Mouse (Mus musculus): ENCODE measurements around the gene C3. TPM values are rescaled to one million over a fixed set of nuclear protein-coding genes. Genes with fewer than 3 reads are reported as not detected.

C3 gene
- polyA plus RNA-seq, 1 experiment from 2014 or later: 1.8 TPM

- Histone ChIP-seq H3K27me3 (peaks cover 14% of the 10 kb centered on the region), H3K27ac (no peak overlapping the region), H3K4me2 (no peak overlapping the region), H3K4me3 (no peak overlapping the region), H3K36me3 (no peaks in the 10 kb centered on the region), H3K9ac (no peak overlapping the region), H3K9me3 (replicated peaks) (no peaks in the 10 kb centered on the region), H3K4me1 (replicated peaks) (no peaks in the 10 kb centered on the region)
- WGBS: 28% methylated on average over 11 of the region's 11 CpGs
- no peak for ATAC-seq (replicated peaks; ENCODE audit: insufficient number of reproducible peaks, insufficient read depth, low FRiP score, low read depth)
Observed at GRCm38 (mm10) chr17:57219167-57219883, 8.6 kb downstream of the C3 start.

- H3K27ac ChIP-seq: no peak overlapping the region
- no peak overlapping the region for H3K4me3 ChIP-seq
- no peaks in the 10 kb centered on the region for H3K4me1 ChIP-seq (replicated peaks)
- ATAC-seq (replicated peaks; ENCODE audit: insufficient number of reproducible peaks, insufficient read depth, low FRiP score, low read depth): no peak
- H3K9ac ChIP-seq: no peak overlapping the region
- H3K27me3 ChIP-seq: peaks cover 9% of the 10 kb centered on the region; the same call in 1 of the 2 replicates
- H3K4me2 ChIP-seq: no peak overlapping the region
- no peaks in the 10 kb centered on the region for H3K36me3 ChIP-seq
- 66% methylated on average over 12 of the region's 12 CpGs for WGBS
- no peaks in the 10 kb centered on the region for H3K9me3 ChIP-seq (replicated peaks)
Observed at GRCm38 (mm10) chr17:57218335-57218900, 9.5 kb downstream of the C3 start.

GRCm38 (mm10) chr17:57214676-57215387, 13.1 kb downstream of the C3 start:
- ATAC-seq (replicated peaks; ENCODE audit: insufficient number of reproducible peaks, insufficient read depth, low FRiP score, low read depth): no peak
- Histone ChIP-seq H3K27ac (no peak overlapping the region), H3K36me3 (no peaks in the 10 kb centered on the region), H3K9ac (no peak overlapping the region), H3K27me3 (peaks cover 9% of the 10 kb centered on the region; the same call in 1 of the 2 replicates), H3K4me1 (replicated peaks) (no peaks in the 10 kb centered on the region), H3K4me3 (no peak overlapping the region), H3K4me2 (no peak overlapping the region), H3K9me3 (replicated peaks) (no peaks in the 10 kb centered on the region)
- 40% methylated on average over 13 of the region's 13 CpGs for WGBS

GRCm38 (mm10) chr17:57211501-57211900, 16.4 kb downstream of the C3 start:
- Histone ChIP-seq H3K4me3 (no peak overlapping the region), H3K4me1 (replicated peaks) (no peaks in the 10 kb centered on the region), H3K27me3 (peaks cover 6% of the 10 kb centered on the region; the same call in 1 of the 2 replicates), H3K27ac (no peak overlapping the region), H3K9me3 (replicated peaks) (no peaks in the 10 kb centered on the region), H3K36me3 (no peaks in the 10 kb centered on the region), H3K9ac (no peak overlapping the region), H3K4me2 (no peak overlapping the region)
- ATAC-seq (replicated peaks; ENCODE audit: insufficient number of reproducible peaks, insufficient read depth, low FRiP score, low read depth): no peak
- 55% methylated on average over 9 of the region's 9 CpGs for WGBS

- Histone ChIP-seq H3K4me2 (no peak overlapping the region), H3K27me3 (0 out of 2 replicates have a peak, but pooled peaks cover 2% of the 10 kb centered on the region), H3K27ac (no peak overlapping the region), H3K9me3 (replicated peaks) (no peaks in the 10 kb centered on the region), H3K4me1 (replicated peaks) (no peaks in the 10 kb centered on the region), H3K4me3 (no peak overlapping the region), H3K9ac (no peak overlapping the region), H3K36me3 (no peaks in the 10 kb centered on the region)
- WGBS: 66% methylated on average over 4 of the region's 4 CpGs
- no peak for ATAC-seq (replicated peaks; ENCODE audit: insufficient number of reproducible peaks, insufficient read depth, low FRiP score, low read depth)
Observed at GRCm38 (mm10) chr17:57209330-57209729, 18.6 kb downstream of the C3 start.

- no peaks in the 10 kb centered on the region for H3K36me3 ChIP-seq
- ATAC-seq (replicated peaks; ENCODE audit: insufficient number of reproducible peaks, insufficient read depth, low FRiP score, low read depth): no peak
- no peaks in the 10 kb centered on the region for H3K27me3 ChIP-seq
- H3K27ac ChIP-seq: no peak overlapping the region
- H3K4me1 ChIP-seq (replicated peaks): no peaks in the 10 kb centered on the region
- H3K9me3 ChIP-seq (replicated peaks): no peaks in the 10 kb centered on the region
- WGBS: 58% methylated on average over 3 of the region's 3 CpGs
- H3K4me2 ChIP-seq: no peak overlapping the region
- H3K9ac ChIP-seq: no peak overlapping the region
- H3K4me3 ChIP-seq: no peak overlapping the region
Observed at GRCm38 (mm10) chr17:57207938-57208337, 20.0 kb downstream of the C3 start.

GRCm38 (mm10) chr17:57201841-57202724, 25.9 kb downstream of the C3 start:
- 72% methylated on average over 9 of the region's 10 CpGs for WGBS
- no peaks in the 10 kb centered on the region for H3K9me3 ChIP-seq (replicated peaks)
- no peak for ATAC-seq (replicated peaks; ENCODE audit: insufficient number of reproducible peaks, insufficient read depth, low FRiP score, low read depth)

GRCm38 (mm10) chr17:57198252-57198651, 29.7 kb downstream of the C3 start:
- no peak overlapping the region for H3K4me3 ChIP-seq

More at GRCm38 (mm10) chr17:57201841-57202724, 25.9 kb downstream of the C3 start:
- Histone ChIP-seq H3K36me3 (no peaks in the 10 kb centered on the region), H3K4me2 (no peak overlapping the region), H3K27ac (no peak overlapping the region), H3K4me3 (no peak overlapping the region), H3K27me3 (no peaks in the 10 kb centered on the region), H3K4me1 (replicated peaks) (no peaks in the 10 kb centered on the region), H3K9ac (no peak overlapping the region)

GRCm38 (mm10) chr17:57195326-57196010, 32.5 kb downstream of the C3 start:
- Histone ChIP-seq H3K27me3 (no peaks in the 10 kb centered on the region), H3K27ac (no peak overlapping the region), H3K4me3 (no peak overlapping the region), H3K4me2 (no peak overlapping the region), H3K4me1 (replicated peaks) (no peaks in the 10 kb centered on the region), H3K9me3 (replicated peaks) (no peaks in the 10 kb centered on the region), H3K9ac (no peak overlapping the region), H3K36me3 (no peaks in the 10 kb centered on the region)
- WGBS: 68% methylated on average over 8 of the region's 8 CpGs
- no peak for ATAC-seq (replicated peaks; ENCODE audit: insufficient number of reproducible peaks, insufficient read depth, low FRiP score, low read depth)

More at GRCm38 (mm10) chr17:57198252-57198651, 29.7 kb downstream of the C3 start:
- ATAC-seq (replicated peaks; ENCODE audit: insufficient number of reproducible peaks, insufficient read depth, low FRiP score, low read depth): no peak
- no peak overlapping the region for H3K9ac ChIP-seq
- no peak overlapping the region for H3K4me2 ChIP-seq
- no peak overlapping the region for H3K27ac ChIP-seq
- H3K4me1 ChIP-seq (replicated peaks): no peaks in the 10 kb centered on the region
- no peaks in the 10 kb centered on the region for H3K27me3 ChIP-seq
- WGBS: 56% methylated on average over 3 of the region's 3 CpGs
- no peaks in the 10 kb centered on the region for H3K9me3 ChIP-seq (replicated peaks)
- H3K36me3 ChIP-seq: no peaks in the 10 kb centered on the region

- Histone ChIP-seq H3K9me3 (replicated peaks) (no peaks in the 10 kb centered on the region), H3K27ac (no peak overlapping the region), H3K4me3 (no peak overlapping the region), H3K27me3 (no peaks in the 10 kb centered on the region), H3K4me2 (no peak overlapping the region), H3K9ac (no peak overlapping the region), H3K4me1 (replicated peaks) (no peaks in the 10 kb centered on the region), H3K36me3 (no peaks in the 10 kb centered on the region)
- ATAC-seq (replicated peaks; ENCODE audit: insufficient number of reproducible peaks, insufficient read depth, low FRiP score, low read depth): no peak
- WGBS: 68% methylated on average over 3 of the region's 3 CpGs
Observed at GRCm38 (mm10) chr17:57194771-57195170, 33.2 kb downstream of the C3 start.

All from heart, embryonic 15.5 days (tissue).